Mouse (Mus musculus): ENCODE data around the gene Olfr463.
"Not testable (repeated sequence)": the region's sequence is repeated elsewhere in the genome, so short reads cannot be mapped to it uniquely, and the experiment has no call there.

Gene Olfr463

DNA sequence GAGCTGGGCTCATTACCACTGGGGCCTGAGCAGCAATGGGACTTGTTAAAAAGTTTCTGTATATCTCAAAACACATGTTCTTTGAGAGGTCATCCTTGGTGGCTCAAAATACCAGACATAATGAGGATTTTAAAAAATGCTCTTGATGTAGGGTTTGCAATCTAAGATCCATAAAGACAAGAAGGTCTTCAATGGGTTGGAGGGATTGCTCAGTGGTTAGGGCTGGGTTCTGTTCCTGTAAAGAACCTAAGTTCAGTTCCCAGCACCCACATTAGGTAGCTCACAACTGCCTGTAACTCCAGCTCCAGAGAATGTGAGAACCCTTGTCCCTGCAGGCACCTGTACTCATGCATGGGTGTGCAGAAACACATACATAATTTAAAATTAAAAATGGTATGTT is at the start of gene Olfr463:
Gene Olfr463 (minus strand): TSS at position 101 of the 400 bp plus-strand sequence.
- no peak for DNase-seq (ENCODE audit: low read depth, low spot score)

DNA sequence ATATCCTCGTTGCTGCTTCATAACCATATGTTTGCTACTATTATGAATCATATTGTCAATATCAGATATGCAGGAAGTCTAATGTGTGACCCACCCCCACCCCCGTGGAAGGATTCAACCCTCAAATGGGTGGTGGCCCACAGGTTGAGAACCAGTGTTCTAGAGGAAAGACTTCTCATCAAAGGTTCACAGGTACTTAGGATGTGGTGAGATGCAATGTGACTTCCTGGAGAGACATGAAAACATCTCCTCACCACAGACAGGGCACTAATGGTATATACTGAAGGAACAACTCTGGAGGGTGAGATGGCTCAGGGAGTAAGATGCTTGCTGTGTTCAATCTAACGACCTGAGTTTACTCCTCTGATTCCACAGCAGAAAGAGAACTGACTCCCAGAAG is 38.3 kb upstream of the Olfr463 start:
- no peak for DNase-seq (ENCODE audit: low read depth, low spot score)

DNA sequence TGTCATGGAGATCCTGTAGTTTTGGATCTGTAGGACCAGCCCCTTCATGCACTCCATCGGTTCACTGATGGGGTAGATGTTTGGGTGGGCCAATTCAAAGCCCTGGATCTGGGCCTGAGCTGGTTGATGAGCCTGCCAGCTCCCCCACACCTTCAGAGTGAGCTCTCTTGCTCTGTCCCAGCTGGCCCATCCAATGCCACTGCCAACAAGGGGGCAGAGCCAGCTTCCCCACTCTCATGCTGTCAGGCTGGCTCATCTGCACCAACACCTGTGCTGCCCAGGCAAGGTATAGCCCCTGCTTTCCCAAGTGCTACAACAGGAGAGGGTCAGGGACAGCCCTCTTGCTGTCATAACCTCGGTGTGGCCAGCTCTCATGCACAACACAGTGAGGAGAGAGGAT is 36.5 kb upstream of the Olfr463 start:
- no peak for DNase-seq (ENCODE audit: low read depth, low spot score)

DNA sequence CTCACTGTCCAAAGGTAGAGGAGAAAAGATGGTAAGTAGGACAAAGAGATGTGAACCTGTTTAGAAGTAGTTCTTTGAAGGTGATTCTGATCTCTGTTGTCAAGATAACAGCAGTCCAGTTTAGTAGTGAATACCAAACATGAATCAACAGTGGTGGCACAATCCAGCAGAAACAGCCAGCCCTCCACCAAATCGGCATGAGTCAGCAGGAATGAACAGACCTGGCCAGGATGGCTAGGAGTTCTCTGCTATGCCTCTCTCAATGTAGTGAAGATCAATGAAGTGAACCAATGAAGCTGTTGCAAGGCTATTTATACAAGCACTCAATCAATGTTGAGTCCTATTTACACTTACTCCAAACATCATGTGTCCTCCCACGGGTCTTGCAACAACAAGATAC is 33.2 kb upstream of the Olfr463 start:
- no peak for DNase-seq (ENCODE audit: low read depth, low spot score)

DNA sequence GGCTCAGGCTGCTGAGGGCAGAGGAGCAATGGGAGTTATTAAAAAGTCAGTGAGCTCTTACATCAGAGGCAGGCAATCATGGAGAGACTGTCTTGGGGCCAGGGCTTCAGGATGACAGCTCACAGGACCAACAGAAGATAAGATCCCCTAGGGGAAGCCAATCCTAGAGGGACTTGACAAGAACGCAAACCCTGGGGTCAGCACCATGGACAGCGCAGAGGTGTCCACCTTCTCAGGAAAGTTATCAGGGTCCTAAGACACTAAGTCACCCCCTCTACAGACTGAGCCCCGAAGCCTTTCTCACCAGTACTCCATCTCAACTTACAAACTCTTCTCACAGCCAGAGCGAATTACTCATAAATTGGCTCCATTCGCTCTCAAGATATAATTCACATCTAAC is 23.8 kb upstream of the Olfr463 start, which contains the start of gene Olfr464:
Gene Olfr464 (minus strand): TSS at position 2 of the 400 bp plus-strand sequence.
- peak; percentile 72 for DNase-seq (ENCODE audit: low read depth, low spot score)

DNA sequence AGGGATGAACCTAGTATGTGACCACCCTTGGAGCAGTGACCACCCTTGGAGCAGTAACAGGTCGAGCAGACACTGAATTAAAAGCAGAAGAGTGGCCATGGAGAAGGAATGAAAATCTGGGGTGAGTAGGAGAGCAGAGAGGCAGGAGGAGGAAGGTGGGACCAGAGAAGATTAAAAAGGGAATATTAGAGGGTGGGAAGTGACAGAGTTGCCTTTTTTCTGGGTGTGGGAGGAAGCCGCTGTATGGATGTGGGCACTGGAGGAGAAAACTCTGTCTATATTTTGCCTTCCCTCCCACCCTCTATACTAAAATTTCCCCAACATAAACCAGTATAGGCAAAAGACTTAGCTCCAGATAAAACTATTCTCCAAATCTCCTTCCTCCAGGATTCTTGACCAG is 23.1 kb upstream of the Olfr463 start:
- DNase-seq (ENCODE audit: low read depth, low spot score), result no peak

DNA sequence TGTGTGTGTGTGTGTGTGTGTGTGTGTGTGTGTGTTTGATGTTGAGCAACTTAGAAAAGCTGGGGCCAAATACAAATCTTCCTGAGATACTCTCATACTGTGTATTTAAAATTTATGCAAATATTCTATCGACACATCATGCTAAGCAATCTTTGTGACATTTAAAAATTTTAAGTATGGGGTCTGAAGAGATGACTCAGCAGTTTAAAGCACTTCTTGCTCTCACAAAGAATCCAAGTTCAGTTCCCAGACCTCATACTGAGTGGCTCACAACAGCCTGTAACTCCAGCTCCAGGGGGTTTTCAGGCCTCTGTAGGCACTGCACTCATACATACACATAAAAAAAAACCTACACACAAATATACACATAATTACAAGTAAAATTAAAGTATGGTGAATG is 18.8 kb upstream of the Olfr463 start:
- no peak for DNase-seq (ENCODE audit: low read depth, low spot score)

DNA sequence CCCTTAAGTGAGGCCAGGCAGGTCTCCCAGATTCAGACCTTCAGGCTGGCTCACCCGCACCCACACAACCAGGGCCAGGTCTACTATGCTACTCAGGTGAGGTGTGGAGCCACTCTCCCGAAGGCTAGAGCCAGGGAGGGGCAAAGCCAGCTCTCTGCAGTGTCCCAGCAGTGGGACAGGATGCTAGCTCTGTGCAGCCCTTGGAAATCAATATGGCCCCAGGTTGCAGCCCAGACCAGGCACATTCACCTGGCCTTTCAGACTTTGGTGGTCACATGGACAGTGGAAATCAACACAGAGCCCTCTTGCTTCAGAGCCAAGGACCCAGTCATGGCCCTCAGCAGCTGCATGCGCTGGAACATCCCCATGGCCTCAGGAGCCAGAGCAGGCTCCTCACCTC is 7.1 kb upstream of the Olfr463 start:
- DNase-seq (ENCODE audit: low read depth, low spot score), result no peak

DNA sequence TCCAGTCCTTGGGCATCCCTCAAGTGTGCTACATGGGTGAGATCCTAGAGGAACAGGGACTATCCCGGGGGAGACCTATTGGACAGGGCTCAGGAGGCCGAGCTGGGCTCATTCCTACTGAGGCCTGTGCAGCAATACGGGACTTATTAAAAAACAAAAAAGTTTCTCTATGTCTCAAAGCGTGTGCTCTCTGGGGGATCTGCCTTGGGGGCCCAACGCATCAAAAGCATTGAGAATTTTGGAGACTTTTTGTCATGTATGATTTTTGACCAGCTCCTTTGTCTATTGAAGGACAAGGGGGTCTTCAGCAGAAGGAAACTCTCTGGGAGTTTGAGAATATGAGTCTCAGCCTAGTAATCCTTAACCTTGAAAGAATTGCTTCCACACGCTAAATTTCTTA is 5.0 kb downstream of the Olfr463 start, which contains the start of gene Olfr462:
Gene Olfr462 (minus strand): TSS at position 101 of the 400 bp plus-strand sequence.
- DNase-seq (ENCODE audit: low read depth, low spot score), result no peak

DNA sequence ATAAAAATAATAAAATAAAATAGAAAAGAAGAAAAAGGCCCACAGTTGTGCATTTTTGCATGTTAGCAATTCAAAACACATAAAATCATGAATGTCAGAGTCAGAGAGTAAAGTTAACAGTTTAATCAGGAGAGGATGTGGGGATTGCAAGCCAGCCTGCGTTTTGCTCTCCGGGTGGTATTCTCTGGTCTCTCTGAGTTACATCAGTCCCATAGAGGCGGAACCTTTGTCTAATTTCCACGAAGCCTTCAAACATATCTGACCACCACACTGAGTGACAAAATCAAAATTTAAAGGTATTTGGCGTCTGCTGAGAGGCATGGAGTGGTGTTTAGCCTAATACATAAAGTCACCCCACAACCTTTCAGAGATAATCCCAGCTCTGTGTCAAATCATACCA is 12.3 kb downstream of the Olfr463 start:
- no peak for DNase-seq (ENCODE audit: low read depth, low spot score)

DNA sequence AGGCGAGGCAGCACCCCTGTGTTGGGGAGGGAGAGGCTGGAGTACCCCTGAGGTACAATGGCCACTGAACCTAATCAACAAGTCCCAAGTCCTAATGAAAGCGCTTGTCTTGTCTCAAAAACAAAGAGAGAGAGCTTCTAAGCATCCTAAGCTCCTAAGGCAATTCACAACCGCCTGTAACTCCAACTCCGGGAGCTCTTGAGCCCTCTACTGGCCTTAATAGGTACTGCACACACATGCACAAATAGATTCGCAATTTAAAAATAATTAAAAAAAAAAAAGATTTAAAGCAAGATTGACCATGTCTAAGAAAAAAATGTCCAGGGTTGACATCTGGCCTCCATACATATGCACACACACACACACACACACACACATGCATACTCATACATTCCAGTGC is 13.7 kb downstream of the Olfr463 start:
- DNase-seq (ENCODE audit: low read depth, low spot score), result peak; percentile 69

DNA sequence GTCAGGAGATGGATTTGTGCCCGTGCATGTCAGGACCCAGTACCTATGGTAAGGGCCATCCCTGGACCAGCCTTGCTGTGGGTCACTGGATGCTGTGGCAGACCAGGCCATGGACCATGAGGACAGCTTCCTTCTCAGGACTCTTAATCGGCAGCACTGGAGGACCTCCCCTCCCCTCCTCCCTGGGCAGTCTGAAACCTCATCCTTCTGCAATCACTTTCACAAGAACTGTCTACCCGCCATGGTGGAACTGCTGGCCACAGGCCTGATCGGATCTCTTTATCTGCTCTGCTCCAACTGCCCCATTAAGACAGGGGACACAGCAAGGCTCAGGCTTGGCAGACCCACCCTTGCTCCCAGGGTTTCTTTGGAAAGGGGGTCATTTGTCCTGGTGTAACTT is 15.5 kb downstream of the Olfr463 start:
- no peak for DNase-seq (ENCODE audit: low read depth, low spot score)

DNA sequence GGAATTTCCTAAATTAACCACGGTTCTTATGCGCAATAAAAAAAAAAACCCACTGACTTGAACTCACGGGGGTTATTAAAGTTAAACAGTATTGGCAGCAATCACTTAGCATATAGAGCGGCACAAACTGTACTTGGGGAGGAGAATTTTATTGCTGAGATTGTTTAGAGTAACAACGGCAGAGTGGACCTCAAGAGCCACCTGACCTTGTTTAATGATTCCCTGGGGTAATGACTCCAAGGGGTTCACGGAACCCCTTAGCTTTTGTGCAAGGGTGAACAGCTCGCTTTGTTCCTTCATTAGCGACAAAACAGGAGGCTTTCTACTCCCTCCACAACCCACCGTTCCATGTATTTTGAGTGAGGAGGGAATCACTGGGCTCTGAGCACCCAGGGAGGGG is 17.4 kb downstream of the Olfr463 start:
- no peak for DNase-seq (ENCODE audit: low read depth, low spot score)

DNA sequence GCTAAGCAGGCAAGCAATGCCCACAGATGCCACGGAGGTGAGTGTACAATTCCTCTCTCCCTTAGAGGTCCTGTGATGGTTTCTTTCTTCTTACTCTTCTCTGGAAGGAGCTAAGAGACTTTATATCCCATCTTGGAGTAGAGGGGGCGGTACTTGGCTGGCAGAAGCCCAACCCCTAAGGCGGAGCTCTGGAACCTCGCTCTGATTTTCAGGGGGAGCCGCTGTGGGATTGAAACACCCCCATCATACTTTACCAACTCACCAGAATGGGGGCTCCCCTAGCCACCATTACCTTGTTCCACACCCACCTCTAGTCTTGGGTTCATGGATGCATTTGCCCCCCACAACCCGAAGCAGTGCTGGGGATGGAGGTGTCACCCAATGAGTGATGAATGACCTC is 21.8 kb downstream of the Olfr463 start, which contains the start of gene Epx:
Gene Epx (minus strand): TSS at position 101 of the 400 bp plus-strand sequence.
- DNase-seq (ENCODE audit: low read depth, low spot score), result no peak

DNA sequence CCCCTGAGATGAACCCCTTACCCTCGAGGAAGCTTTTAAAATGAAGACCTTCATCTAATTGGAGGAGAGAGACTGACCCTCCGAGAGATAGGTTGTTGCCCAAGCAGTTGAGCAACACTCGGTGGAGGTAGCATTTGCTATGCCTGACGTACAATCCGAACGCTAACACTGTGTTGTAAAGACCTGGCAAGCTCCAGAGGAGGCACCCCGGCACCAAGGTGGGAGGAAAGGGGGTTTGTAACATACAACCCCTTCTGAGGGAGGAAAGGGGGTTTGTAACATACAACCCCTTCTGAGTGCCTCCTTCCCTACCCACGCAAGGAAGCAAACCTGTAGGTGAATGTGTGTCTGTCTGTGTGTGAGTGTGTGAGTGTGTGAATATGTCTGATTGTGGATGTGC is 25.4 kb downstream of the Olfr463 start:
- DNase-seq (ENCODE audit: low read depth, low spot score), result no peak

DNA sequence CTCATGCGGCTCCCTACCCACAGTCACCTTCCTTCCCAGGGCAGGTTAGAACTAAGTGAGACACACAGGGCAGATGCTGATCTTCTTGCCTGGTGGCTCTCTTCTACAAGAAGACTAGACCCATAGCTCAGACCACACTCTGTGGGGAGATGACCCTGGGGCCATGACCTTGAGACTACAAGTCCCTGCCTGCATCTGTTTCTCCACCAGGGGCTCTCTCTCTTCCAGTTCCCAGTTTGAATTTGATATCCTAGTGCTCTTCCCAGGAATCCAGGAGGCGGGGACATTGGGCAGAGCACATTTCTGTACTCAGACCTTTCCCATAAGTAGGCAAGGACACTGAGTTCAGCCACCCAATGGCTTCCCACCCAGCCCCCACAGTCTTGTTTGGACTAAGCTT is 27.1 kb downstream of the Olfr463 start:
- peak; percentile 68 for DNase-seq (ENCODE audit: low read depth, low spot score)

DNA sequence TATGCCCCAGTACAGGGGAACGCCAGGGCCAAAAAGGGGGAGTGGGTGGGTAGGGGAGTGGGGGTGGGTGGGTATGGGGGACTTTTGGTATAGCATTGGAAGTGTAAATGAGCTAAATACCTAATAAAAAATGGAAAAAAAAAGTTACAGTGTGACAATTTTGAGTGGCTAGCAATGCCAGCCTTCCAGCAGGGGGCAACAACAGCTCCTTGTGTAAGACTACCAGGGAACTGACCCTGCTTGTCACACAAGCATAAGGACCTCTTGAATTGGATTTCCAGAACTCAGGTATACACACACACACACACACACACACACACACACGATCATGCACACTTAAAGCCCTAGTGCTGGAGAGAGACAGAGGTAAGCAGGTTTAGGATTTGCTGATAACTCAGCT is 30.3 kb downstream of the Olfr463 start:
- DNase-seq (ENCODE audit: low read depth, low spot score), result not testable (repeated sequence)

DNA sequence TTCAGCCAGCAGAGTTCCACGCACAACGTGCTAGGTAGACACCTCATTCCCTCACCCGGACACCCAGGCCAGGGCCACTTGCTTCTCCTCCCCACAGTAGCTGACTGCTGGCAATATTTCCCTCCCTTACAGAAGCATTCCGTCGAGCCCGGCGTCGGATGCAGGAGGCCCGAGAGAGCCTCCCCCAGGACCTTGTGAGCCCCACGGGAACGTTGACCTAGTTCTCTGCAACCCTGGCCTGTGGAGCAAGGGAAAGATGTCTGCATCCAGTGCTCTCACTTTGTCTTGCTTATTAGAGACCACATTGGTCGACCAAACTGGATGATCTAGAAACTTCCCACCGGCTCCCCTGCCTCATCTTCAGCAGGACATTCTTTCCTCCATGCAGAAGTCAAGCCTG is 34.4 kb downstream of the Olfr463 start:
- DNase-seq (ENCODE audit: low read depth, low spot score), result no peak

DNA sequence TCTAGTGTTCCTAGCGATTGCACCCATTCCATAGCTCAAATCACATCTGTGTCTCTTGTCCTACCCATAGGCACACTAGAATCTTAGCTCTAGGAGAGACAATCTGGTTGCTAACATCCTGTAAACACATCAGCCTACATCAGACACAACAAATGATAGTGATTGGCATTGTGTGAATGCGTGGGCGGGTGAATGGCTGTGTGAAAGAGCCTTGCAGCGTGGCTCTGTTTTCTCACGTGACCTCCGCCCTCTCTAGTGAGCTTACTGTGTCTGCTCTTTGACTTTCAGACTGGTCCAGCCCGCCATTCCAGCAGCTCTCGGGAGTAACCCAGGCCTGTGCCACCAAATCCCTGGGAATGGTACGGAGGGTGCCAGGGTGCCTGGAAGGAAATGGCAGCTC is 36.8 kb downstream of the Olfr463 start:
- peak; percentile 59 for DNase-seq (ENCODE audit: low read depth, low spot score)

DNA sequence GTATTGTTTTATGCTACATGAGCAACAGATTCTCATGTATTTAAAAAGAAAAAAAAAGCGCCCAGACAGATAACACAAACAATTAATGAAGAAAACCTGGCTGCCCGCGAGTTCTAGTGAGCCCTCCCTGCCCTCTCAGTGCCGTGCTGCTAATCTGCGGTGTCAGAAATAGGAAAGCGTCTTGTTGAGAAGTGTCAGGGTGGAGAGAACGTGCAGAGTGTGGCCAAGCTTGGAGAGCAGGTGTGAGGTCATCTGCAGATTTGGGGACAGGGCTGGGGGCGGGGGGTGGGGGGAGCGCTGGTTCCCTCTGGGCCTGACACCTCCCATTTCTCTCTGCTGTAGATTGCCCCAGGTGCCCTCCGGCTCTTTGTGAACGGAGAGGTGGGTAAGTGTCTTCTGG is 37.9 kb downstream of the Olfr463 start:
- no peak for DNase-seq (ENCODE audit: low read depth, low spot score)

DNA sequence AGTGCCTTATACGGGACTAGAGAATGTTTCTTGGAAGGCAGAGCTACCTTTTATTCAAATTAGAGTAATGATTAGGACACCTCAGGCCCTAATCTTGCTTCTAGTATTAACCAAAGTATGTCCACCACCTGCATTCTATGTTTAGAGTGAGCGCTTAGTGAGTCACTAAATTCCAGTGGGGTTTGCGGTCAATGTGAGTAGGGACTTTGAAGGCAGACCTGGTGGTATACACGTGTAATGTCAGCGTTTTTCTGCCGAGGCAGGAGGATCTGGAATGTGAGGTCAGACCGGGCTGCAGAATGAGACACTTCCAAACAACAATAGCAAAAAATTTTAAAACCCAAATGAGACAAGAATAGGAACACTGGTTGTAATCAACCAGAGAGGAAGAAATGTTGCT is 42.6 kb downstream of the Olfr463 start:
- DNase-seq (ENCODE audit: low read depth, low spot score), result peak; percentile 22

DNA sequence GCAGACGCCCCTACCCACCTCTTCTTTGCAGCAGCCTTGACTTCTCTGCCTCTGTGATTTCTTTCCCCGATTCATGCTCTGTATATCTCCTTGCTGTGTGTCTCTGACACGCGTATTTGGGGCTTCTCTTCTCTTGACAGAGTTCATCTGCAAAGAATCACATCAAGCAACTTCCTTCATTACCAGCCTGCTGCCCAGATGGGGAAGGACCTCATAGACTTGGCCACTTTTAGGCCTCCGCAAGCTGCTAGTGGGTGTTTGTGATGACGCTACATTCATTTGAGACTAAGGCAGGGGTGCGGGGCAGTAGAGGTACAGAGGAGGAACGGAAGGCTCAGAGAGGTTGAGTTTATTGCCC is 43.6 kb downstream of the Olfr463 start:
- no peak for DNase-seq (ENCODE audit: low read depth, low spot score)

DNA sequence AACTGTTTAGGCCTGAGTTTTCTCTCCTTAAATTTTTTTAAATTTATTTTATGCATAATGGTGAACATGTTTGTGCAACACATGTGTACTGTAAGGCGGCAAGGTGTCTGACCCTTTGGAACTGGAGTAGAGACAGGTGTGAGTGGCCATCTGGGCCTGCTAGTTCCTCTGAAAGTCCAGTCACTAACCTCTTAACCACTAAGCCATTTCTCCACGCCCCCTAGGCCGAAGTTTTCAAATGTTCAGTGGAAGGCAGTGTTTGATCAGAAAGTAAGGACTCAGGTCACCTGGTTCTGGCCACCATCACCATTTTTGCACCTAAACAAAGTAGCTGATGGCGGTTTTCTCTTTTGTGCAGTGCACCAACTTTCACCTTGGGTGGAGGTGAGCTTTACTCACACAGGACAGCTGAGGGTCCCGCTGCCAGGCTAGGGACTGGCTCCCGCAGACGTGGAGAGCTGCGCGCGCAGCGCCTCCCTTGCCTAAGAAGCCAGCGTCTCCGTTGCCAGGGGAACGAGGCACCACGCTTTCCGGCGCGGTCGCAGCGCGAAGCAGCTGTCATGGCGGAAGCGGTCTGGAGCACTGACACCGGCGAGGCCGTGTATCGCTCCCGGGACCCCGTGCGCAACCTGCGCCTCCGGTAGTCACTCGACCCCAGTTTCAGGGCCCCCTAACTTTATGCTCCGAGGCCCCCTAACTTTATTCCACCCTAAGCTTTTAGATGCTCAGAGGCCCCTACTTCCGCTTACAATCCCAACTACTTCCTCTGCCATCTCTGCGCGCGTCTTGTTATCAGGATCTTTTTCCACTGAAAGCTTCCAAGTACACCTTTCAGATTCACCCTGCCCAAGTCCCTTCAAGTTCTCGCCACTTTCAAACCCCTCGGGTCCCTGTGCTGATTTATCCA is 44.2 kb downstream of the Olfr463 start, which contains the start of gene Mks1:
Gene Mks1 (plus strand): TSS at position 526 of the 907 bp plus-strand sequence.
- peak; percentile 97 for DNase-seq (ENCODE audit: low read depth, low spot score)
